In the genomic region with DNA sequence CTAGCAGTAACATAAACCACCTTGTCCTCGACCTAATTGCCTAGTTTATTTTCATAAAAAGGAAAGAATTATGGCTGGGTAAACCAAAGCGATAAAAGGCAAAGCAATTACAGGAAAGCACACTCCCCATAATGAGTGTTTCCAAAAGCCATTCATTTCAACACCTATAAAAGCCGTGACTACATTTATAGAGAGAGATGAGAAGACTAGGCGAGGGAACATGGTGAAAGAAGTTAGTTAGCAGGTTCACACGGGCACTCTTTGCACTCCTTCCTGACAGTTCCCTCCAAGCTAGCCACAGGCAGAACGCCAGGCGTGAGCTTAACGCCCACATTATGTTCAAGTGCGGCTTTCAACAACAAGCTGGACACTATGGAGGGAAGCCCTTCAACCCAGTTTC, we compare ENCODE assay signal across 12 mouse cellular contexts.
"Had no signal": no experiment of that assay in that cellular context is flagged by ENCODE, and none has a peak within 500 bp of the region (broad histone marks: within the 10 kb centered on the region; RNA-seq: fewer than 3 reads in every experiment).

No protein-coding gene starts in this region.

- H3K36me3 ChIP-seq: limb, embryonic 13.5 days; liver, embryonic 15.5 days; midbrain, embryonic 13.5 days; stomach, embryonic 15.5 days had no signal

- ATAC-seq: lung, postnatal 0 days; midbrain, embryonic 13.5 days had no signal

- H3K9me3 ChIP-seq: limb, embryonic 13.5 days; liver, embryonic 15.5 days; midbrain, embryonic 13.5 days; stomach, embryonic 15.5 days had no signal

- H3K4me2 ChIP-seq: limb, embryonic 13.5 days; liver, embryonic 15.5 days; midbrain, embryonic 13.5 days; stomach, embryonic 15.5 days had no signal

- DNase-seq: kidney, adult 18-20 months; kidney, postnatal 10 days; lung, adult 2 months; lung, postnatal 36 days; right cerebral cortex, postnatal 14 days; thymus, postnatal 36 days had no signal

- H3K4me3 ChIP-seq: left cerebral cortex, adult 2 months; limb, embryonic 13.5 days; liver, embryonic 15.5 days; midbrain, embryonic 13.5 days; stomach, embryonic 15.5 days had no signal

- H3K9ac ChIP-seq: limb, embryonic 13.5 days; liver, embryonic 15.5 days; midbrain, embryonic 13.5 days; stomach, embryonic 15.5 days had no signal

- H3K27me3 ChIP-seq: limb, embryonic 13.5 days; liver, embryonic 15.5 days; midbrain, embryonic 13.5 days; stomach, embryonic 15.5 days had no signal

- H3K4me1 ChIP-seq: liver, embryonic 15.5 days; midbrain, embryonic 13.5 days; stomach, embryonic 15.5 days had no signal

- H3K27ac ChIP-seq: left cerebral cortex, adult 2 months; limb, embryonic 13.5 days; liver, embryonic 15.5 days; midbrain, embryonic 13.5 days; stomach, embryonic 15.5 days had no signal
